Mouse (Mus musculus): ENCODE data around the gene Unc45b. TPM values are rescaled to one million over a fixed set of nuclear protein-coding genes. Genes with fewer than 3 reads are reported as not detected.

The Unc45b gene
- polyA plus RNA-seq, 1 experiment, result not detected

GRCm38 (mm10) chr11:82869506-82870172, 40.7 kb upstream of the Unc45b start:
- TF ChIP-seq POLR2A (IDR thresholded peaks at IDR 0.05; ENCODE audit: insufficient read depth, low read depth, low read length) (no peak), CTCF (IDR thresholded peaks at IDR 0.05; ENCODE audit: insufficient read depth, low read depth, low read length) (no peak)
- Histone ChIP-seq H3K27ac (ENCODE audit: insufficient read depth, low read depth, low read length) (no peak overlapping the region), H3K4me1 (ENCODE audit: control insufficient read depth, insufficient read depth, low read length) (peaks cover 7% of the 10 kb centered on the region), H3K4me3 (ENCODE audit: insufficient read depth, low read depth, low read length) (no peak overlapping the region)
- WGBS, result 70% methylated on average over 9 of the region's 9 CpGs

GRCm38 (mm10) chr11:82870173-82871030, 39.9 kb upstream of the Unc45b start:
- Histone ChIP-seq H3K27ac (ENCODE audit: insufficient read depth, low read depth, low read length) (no peak overlapping the region), H3K4me1 (ENCODE audit: control insufficient read depth, insufficient read depth, low read length) (peaks cover 7% of the 10 kb centered on the region), H3K4me3 (ENCODE audit: insufficient read depth, low read depth, low read length) (peak overlapping the region; percentile 64)
- 7% methylated on average over 36 of the region's 36 CpGs for WGBS
- TF ChIP-seq CTCF (IDR thresholded peaks at IDR 0.05; ENCODE audit: insufficient read depth, low read depth, low read length) (no peak), POLR2A (IDR thresholded peaks at IDR 0.05; ENCODE audit: insufficient read depth, low read depth, low read length) (no peak)

- no peak within 1 kb of the TSS for H3K27ac ChIP-seq (ENCODE audit: insufficient read depth, low read depth, low read length)
- H3K4me1 ChIP-seq (ENCODE audit: control insufficient read depth, insufficient read depth, low read length), result peaks cover 7% of the 10 kb centered on the region
- peak; percentile 46; the same call in 1 of the 2 replicates for TF ChIP-seq POLR2A (IDR thresholded peaks at IDR 0.05; ENCODE audit: insufficient read depth, low read depth, low read length)
- TF ChIP-seq CTCF (IDR thresholded peaks at IDR 0.05; ENCODE audit: insufficient read depth, low read depth, low read length), result peak; percentile 81
- H3K4me3 ChIP-seq (ENCODE audit: insufficient read depth, low read depth, low read length), result peak within 1 kb of the TSS; percentile 64
- under 1% methylated on average over 39 of the region's 43 CpGs for WGBS
Observed at GRCm38 (mm10) chr11:82871031-82871446, 39.3 kb upstream of the Unc45b start, which contains the start of gene Rffl. Gene Rffl (minus strand): TSS chr11:82871210.

GRCm38 (mm10) chr11:82874924-82875323, 35.4 kb upstream of the Unc45b start:
- 66% methylated on average over 5 of the region's 5 CpGs for WGBS
- H3K4me3 ChIP-seq (ENCODE audit: insufficient read depth, low read depth, low read length), result no peak overlapping the region
- TF ChIP-seq CTCF (IDR thresholded peaks at IDR 0.05; ENCODE audit: insufficient read depth, low read depth, low read length) (no peak), POLR2A (IDR thresholded peaks at IDR 0.05; ENCODE audit: insufficient read depth, low read depth, low read length) (no peak)
- no peak overlapping the region for H3K27ac ChIP-seq (ENCODE audit: insufficient read depth, low read depth, low read length)
- peaks cover 7% of the 10 kb centered on the region for H3K4me1 ChIP-seq (ENCODE audit: control insufficient read depth, insufficient read depth, low read length)

GRCm38 (mm10) chr11:82875631-82876030, 34.7 kb upstream of the Unc45b start:
- peaks cover 2% of the 10 kb centered on the region; the same call in 1 of the 2 replicates for H3K4me1 ChIP-seq (ENCODE audit: control insufficient read depth, insufficient read depth, low read length)
- 90% methylated on average over 5 of the region's 5 CpGs for WGBS
- H3K27ac ChIP-seq (ENCODE audit: insufficient read depth, low read depth, low read length), result no peak overlapping the region
- no peak overlapping the region for H3K4me3 ChIP-seq (ENCODE audit: insufficient read depth, low read depth, low read length)
- no peak for TF ChIP-seq CTCF (IDR thresholded peaks at IDR 0.05; ENCODE audit: insufficient read depth, low read depth, low read length)
- no peak for TF ChIP-seq POLR2A (IDR thresholded peaks at IDR 0.05; ENCODE audit: insufficient read depth, low read depth, low read length)

GRCm38 (mm10) chr11:82877726-82878344, 32.5 kb upstream of the Unc45b start:
- no peak overlapping the region for H3K27ac ChIP-seq (ENCODE audit: insufficient read depth, low read depth, low read length)
- H3K4me3 ChIP-seq (ENCODE audit: insufficient read depth, low read depth, low read length), result no peak overlapping the region
- no peak for TF ChIP-seq POLR2A (IDR thresholded peaks at IDR 0.05; ENCODE audit: insufficient read depth, low read depth, low read length)
- no peak for TF ChIP-seq CTCF (IDR thresholded peaks at IDR 0.05; ENCODE audit: insufficient read depth, low read depth, low read length)
- WGBS, result 49% methylated on average over 7 of the region's 7 CpGs
- H3K4me1 ChIP-seq (ENCODE audit: control insufficient read depth, insufficient read depth, low read length), result no peaks in the 10 kb centered on the region

GRCm38 (mm10) chr11:82883180-82883579, 27.2 kb upstream of the Unc45b start:
- peaks cover under 1% of the 10 kb centered on the region for H3K4me1 ChIP-seq (ENCODE audit: control insufficient read depth, insufficient read depth, low read length)
- TF ChIP-seq CTCF (IDR thresholded peaks at IDR 0.05; ENCODE audit: insufficient read depth, low read depth, low read length), result no peak
- TF ChIP-seq POLR2A (IDR thresholded peaks at IDR 0.05; ENCODE audit: insufficient read depth, low read depth, low read length), result no peak
- 87% methylated on average over 8 of the region's 8 CpGs for WGBS
- no peak overlapping the region for H3K27ac ChIP-seq (ENCODE audit: insufficient read depth, low read depth, low read length)
- no peak overlapping the region for H3K4me3 ChIP-seq (ENCODE audit: insufficient read depth, low read depth, low read length)

- Histone ChIP-seq H3K4me3 (ENCODE audit: insufficient read depth, low read depth, low read length) (no peak overlapping the region), H3K27ac (ENCODE audit: insufficient read depth, low read depth, low read length) (no peak overlapping the region), H3K4me1 (ENCODE audit: control insufficient read depth, insufficient read depth, low read length) (peaks cover 18% of the 10 kb centered on the region)
- TF ChIP-seq POLR2A (IDR thresholded peaks at IDR 0.05; ENCODE audit: insufficient read depth, low read depth, low read length), result no peak
- TF ChIP-seq CTCF (IDR thresholded peaks at IDR 0.05; ENCODE audit: insufficient read depth, low read depth, low read length), result no peak
- WGBS, result 92% methylated on average over 3 of the region's 3 CpGs
Observed at GRCm38 (mm10) chr11:82886559-82886958, 23.8 kb upstream of the Unc45b start.
